Comparison of ENCODE assay signal across 30 mouse cellular contexts in genomic region chr11:32197766-32198165, GRCm38 (mm10). TPM values are rescaled to one million over a fixed set of nuclear protein-coding genes. Genes with fewer than 3 reads are reported as not detected.
DNase-seq lines count a peak whose midpoint lies in the region; ATAC-seq and TF ChIP-seq lines count a peak whose summit lies in the region.
"Had no signal": no experiment of that assay in that cellular context is flagged by ENCODE, and none has a peak within 500 bp of the region (broad histone marks: within the 10 kb centered on the region; RNA-seq: fewer than 3 reads in every experiment).

No protein-coding gene starts in this region.

- H3K27ac ChIP-seq in forebrain, embryonic 11.5 days (ENCODE audit: low read depth, low read length) = no peak overlapping the region
- H3K27ac ChIP-seq in forebrain, embryonic 12.5 days = no peak overlapping the region
- no peak overlapping the region for H3K27ac ChIP-seq in midbrain, embryonic 11.5 days (ENCODE audit: low read depth, low read length)
- H3K27ac ChIP-seq in midbrain, postnatal 0 days (ENCODE audit: low read depth, low read length) = no peak overlapping the region
- H3K27ac ChIP-seq: embryonic facial prominence, embryonic 12.5 days; embryonic facial prominence, embryonic 15.5 days; forebrain, embryonic 13.5 days; heart, embryonic 13.5 days; hindbrain, embryonic 12.5 days; hindbrain, embryonic 15.5 days had no signal

- H3K9me3 ChIP-seq in forebrain, embryonic 11.5 days (ENCODE audit: control insufficient read depth, low read length) = no peaks in the 10 kb centered on the region
- no peaks in the 10 kb centered on the region for H3K9me3 ChIP-seq in forebrain, embryonic 12.5 days
- no peaks in the 10 kb centered on the region for H3K9me3 ChIP-seq in midbrain, embryonic 11.5 days (ENCODE audit: control insufficient read depth, low read length)
- no peaks in the 10 kb centered on the region for H3K9me3 ChIP-seq in midbrain, postnatal 0 days (ENCODE audit: low read length)
- H3K9me3 ChIP-seq: embryonic facial prominence, embryonic 12.5 days; embryonic facial prominence, embryonic 15.5 days; forebrain, embryonic 13.5 days; heart, embryonic 13.5 days; hindbrain, embryonic 12.5 days; hindbrain, embryonic 15.5 days had no signal

- no peaks in the 10 kb centered on the region for H3K4me1 ChIP-seq in forebrain, embryonic 11.5 days (replicated peaks; ENCODE audit: control insufficient read depth, insufficient read depth, low read length)
- H3K4me1 ChIP-seq in forebrain, embryonic 12.5 days = peaks cover 5% of the 10 kb centered on the region; the same call in 1 of the 2 replicates
- H3K4me1 ChIP-seq in midbrain, embryonic 11.5 days (ENCODE audit: control insufficient read depth, insufficient read depth, low read length) = no peaks in the 10 kb centered on the region
- no peaks in the 10 kb centered on the region for H3K4me1 ChIP-seq in midbrain, postnatal 0 days (ENCODE audit: insufficient read depth, low read length)
- H3K4me1 ChIP-seq: embryonic facial prominence, embryonic 15.5 days; forebrain, embryonic 13.5 days; hindbrain, embryonic 15.5 days had no signal

- no peaks in the 10 kb centered on the region for H3K27me3 ChIP-seq in forebrain, embryonic 11.5 days (ENCODE audit: control insufficient read depth, insufficient read depth, low read length)
- peaks cover 8% of the 10 kb centered on the region; the same call in 1 of the 2 replicates for H3K27me3 ChIP-seq in forebrain, embryonic 12.5 days
- no peaks in the 10 kb centered on the region for H3K27me3 ChIP-seq in midbrain, embryonic 11.5 days (ENCODE audit: control insufficient read depth, insufficient read depth, low read length)
- H3K27me3 ChIP-seq in midbrain, postnatal 0 days (ENCODE audit: insufficient read depth, low read length) = no peaks in the 10 kb centered on the region
- H3K27me3 ChIP-seq: hindbrain, embryonic 15.5 days had no signal

- no peaks in the 10 kb centered on the region for H3K36me3 ChIP-seq in forebrain, embryonic 11.5 days (ENCODE audit: control insufficient read depth, insufficient read depth, low read length)
- H3K36me3 ChIP-seq in forebrain, embryonic 12.5 days (replicated peaks) = no peaks in the 10 kb centered on the region
- no peaks in the 10 kb centered on the region for H3K36me3 ChIP-seq in midbrain, embryonic 11.5 days (ENCODE audit: control insufficient read depth, insufficient read depth, low read length)
- no peaks in the 10 kb centered on the region for H3K36me3 ChIP-seq in midbrain, postnatal 0 days (ENCODE audit: insufficient read depth, low read length)
- H3K36me3 ChIP-seq: embryonic facial prominence, embryonic 12.5 days; embryonic facial prominence, embryonic 15.5 days; heart, embryonic 13.5 days; hindbrain, embryonic 12.5 days; hindbrain, embryonic 15.5 days had no signal

- H3K4me3 ChIP-seq in forebrain, embryonic 11.5 days (ENCODE audit: low read depth, low read length) = no peak overlapping the region
- no peak overlapping the region for H3K4me3 ChIP-seq in forebrain, embryonic 12.5 days (replicated peaks)
- H3K4me3 ChIP-seq in midbrain, embryonic 11.5 days (ENCODE audit: low read depth, low read length) = no peak overlapping the region
- no peak overlapping the region for H3K4me3 ChIP-seq in midbrain, postnatal 0 days (ENCODE audit: low read depth, low read length)
- H3K4me3 ChIP-seq: embryonic facial prominence, embryonic 12.5 days; embryonic facial prominence, embryonic 15.5 days; forebrain, embryonic 13.5 days; heart, embryonic 13.5 days; hindbrain, embryonic 12.5 days; hindbrain, embryonic 15.5 days had no signal

- peak; percentile 16 for DNase-seq in forebrain, embryonic 11.5 days (ENCODE audit: low spot score)
- DNase-seq in midbrain, embryonic 11.5 days (ENCODE audit: low spot score, missing footprints) = peak; percentile 73
- DNase-seq in midbrain, postnatal 0 days (ENCODE audit: low spot score) = no peak
- peak; percentile 3 for DNase-seq in urinary bladder, postnatal 10 days (ENCODE audit: low spot score)
- no peak for DNase-seq in urinary bladder, adult 18-20 months (ENCODE audit: low spot score in 2 of 2)
- no peak for DNase-seq in layer of hippocampus, adult 9-11 months
- DNase-seq: adrenal gland, adult 2 months; adrenal gland, postnatal 36 days; cerebellum, adult 18-20 months; cerebellum, adult 9-10 months; cerebellum, postnatal 14 days; gastrocnemius, postnatal 10 days; gastrocnemius, postnatal 36 days had no signal

- no peak overlapping the region for H3K9ac ChIP-seq in forebrain, embryonic 11.5 days (ENCODE audit: low read length)
- H3K9ac ChIP-seq in forebrain, embryonic 12.5 days = no peak overlapping the region
- no peak overlapping the region for H3K9ac ChIP-seq in midbrain, embryonic 11.5 days (ENCODE audit: low read length)
- H3K9ac ChIP-seq in midbrain, postnatal 0 days (replicated peaks; ENCODE audit: low read length, poor library complexity, severe bottlenecking) = no peak overlapping the region
- H3K9ac ChIP-seq: embryonic facial prominence, embryonic 12.5 days; embryonic facial prominence, embryonic 15.5 days; forebrain, embryonic 13.5 days; heart, embryonic 13.5 days; hindbrain, embryonic 12.5 days; hindbrain, embryonic 15.5 days had no signal

- ATAC-seq in forebrain, embryonic 11.5 days (replicated peaks; ENCODE audit: low FRiP score) = no peak
- no peak for ATAC-seq in forebrain, embryonic 12.5 days (ENCODE audit: low FRiP score)
- no peak for ATAC-seq in midbrain, embryonic 11.5 days (ENCODE audit: low FRiP score)
- ATAC-seq in midbrain, postnatal 0 days (ENCODE audit: low FRiP score) = no peak
- ATAC-seq: CD4-positive, CD25-positive, alpha-beta regulatory T cell, adult 4 months; forebrain, embryonic 13.5 days; forebrain, embryonic 16.5 days; intestine, postnatal 0 days; Patski had no signal

- no peak for TF ChIP-seq CTCF in midbrain, postnatal 0 days (IDR thresholded peaks at IDR 0.05)

- whole genome bisulfite sequencing in forebrain, embryonic 11.5 days = 76% methylated on average over 3 of the region's 3 CpGs
- 80% methylated on average over 3 of the region's 3 CpGs for WGBS in forebrain, embryonic 12.5 days
- WGBS in midbrain, embryonic 11.5 days = 61% methylated on average over 3 of the region's 3 CpGs
- 50% methylated on average over 3 of the region's 3 CpGs for WGBS in midbrain, postnatal 0 days

- no peak overlapping the region for H3K4me2 ChIP-seq in forebrain, embryonic 11.5 days (ENCODE audit: low read depth, low read length, severe bottlenecking)
- H3K4me2 ChIP-seq in forebrain, embryonic 12.5 days = no peak overlapping the region
- H3K4me2 ChIP-seq in midbrain, embryonic 11.5 days = no peak overlapping the region
- no peak overlapping the region for H3K4me2 ChIP-seq in midbrain, postnatal 0 days (ENCODE audit: low read depth, low read length, poor library complexity, severe bottlenecking)
- H3K4me2 ChIP-seq: embryonic facial prominence, embryonic 12.5 days; embryonic facial prominence, embryonic 15.5 days; forebrain, embryonic 13.5 days; heart, embryonic 13.5 days; hindbrain, embryonic 12.5 days; hindbrain, embryonic 15.5 days had no signal

RNA-seq across cellular contexts. Expression of gene Il9r, which starts 2.3 kb away (rescaled TPM):
- polyA plus RNA-seq in forebrain, embryonic 11.5 days (2014; fragmentation: Nextera tagmentation; extraction: Ambion mirVana) = not detected in 2 replicates
- not detected in 2 replicates for polyA plus RNA-seq in forebrain, embryonic 12.5 days (2016; fragmentation: Nextera tagmentation; extraction: Ambion mirVana)
- not detected in 2 replicates for polyA plus RNA-seq in midbrain, embryonic 11.5 days (2014; fragmentation: Nextera tagmentation; extraction: Ambion mirVana)
- total RNA-seq in midbrain, postnatal 0 days (2014; rRNA removed) = 0.33 TPM in 1 of 2 replicates, not detected in the other
- polyA plus RNA-seq in midbrain, postnatal 0 days (2015; fragmentation: Nextera tagmentation; extraction: Ambion mirVana) = 0.04 TPM in 1 of 2 replicates, not detected in the other
- total RNA-seq: common myeloid progenitor, adult 5-6 weeks; gastrocnemius, adult 18-20 months; gastrocnemius, postnatal 10 days; gastrocnemius, postnatal 36 days; granulocyte monocyte progenitor cell, adult 5-6 weeks; heart, postnatal 25 days had no signal
- polyA plus RNA-seq: adrenal gland, adult 2 months; C2C12; embryonic facial prominence, embryonic 12.5 days; forebrain, embryonic 13.5 days; forebrain, embryonic 16.5 days; hindbrain, embryonic 12.5 days; hindbrain, embryonic 15.5 days; intestine, embryonic 14.5 days; intestine, postnatal 0 days; Patski had no signal

RNA-seq across cellular contexts. Expression of gene Snrnp25, which starts 7.4 kb away (rescaled TPM):
- 86.2 and 92.7 TPM in 2 replicates for polyA plus RNA-seq in forebrain, embryonic 11.5 days (2014; fragmentation: Nextera tagmentation; extraction: Ambion mirVana)
- polyA plus RNA-seq in forebrain, embryonic 12.5 days (2016; fragmentation: Nextera tagmentation; extraction: Ambion mirVana) = 61.4 and 62.7 TPM in 2 replicates
- 77.0 and 87.0 TPM in 2 replicates for polyA plus RNA-seq in midbrain, embryonic 11.5 days (2014; fragmentation: Nextera tagmentation; extraction: Ambion mirVana)
- 13.3 and 23.6 TPM in 2 replicates for total RNA-seq in midbrain, postnatal 0 days (2014; rRNA removed)
- polyA plus RNA-seq in midbrain, postnatal 0 days (2015; fragmentation: Nextera tagmentation; extraction: Ambion mirVana) = 47.8 and 48.9 TPM in 2 replicates

RNA-seq across cellular contexts. Expression of gene Rhbdf1, which starts 24.3 kb away (rescaled TPM):
- 20.4 and 21.3 TPM in 2 replicates for polyA plus RNA-seq in forebrain, embryonic 11.5 days (2014; fragmentation: Nextera tagmentation; extraction: Ambion mirVana)
- polyA plus RNA-seq in forebrain, embryonic 12.5 days (2016; fragmentation: Nextera tagmentation; extraction: Ambion mirVana) = 18.3 and 19.1 TPM in 2 replicates
- 13.2 and 14.1 TPM in 2 replicates for polyA plus RNA-seq in midbrain, embryonic 11.5 days (2014; fragmentation: Nextera tagmentation; extraction: Ambion mirVana)
- 27.4 and 55.6 TPM in 2 replicates for total RNA-seq in midbrain, postnatal 0 days (2014; rRNA removed)
- 17.6 and 21.0 TPM in 2 replicates for polyA plus RNA-seq in midbrain, postnatal 0 days (2015; fragmentation: Nextera tagmentation; extraction: Ambion mirVana)
- total RNA-seq: granulocyte monocyte progenitor cell, adult 5-6 weeks had no signal

RNA-seq across cellular contexts. Expression of gene Mpg, which starts 28.5 kb away (rescaled TPM):
- 27.7 and 28.0 TPM in 2 replicates for polyA plus RNA-seq in forebrain, embryonic 11.5 days (2014; fragmentation: Nextera tagmentation; extraction: Ambion mirVana)
- polyA plus RNA-seq in forebrain, embryonic 12.5 days (2016; fragmentation: Nextera tagmentation; extraction: Ambion mirVana) = 25.0 and 29.3 TPM in 2 replicates
- 24.8 and 27.2 TPM in 2 replicates for polyA plus RNA-seq in midbrain, embryonic 11.5 days (2014; fragmentation: Nextera tagmentation; extraction: Ambion mirVana)
- 31.7 and 35.0 TPM in 2 replicates for total RNA-seq in midbrain, postnatal 0 days (2014; rRNA removed)
- polyA plus RNA-seq in midbrain, postnatal 0 days (2015; fragmentation: Nextera tagmentation; extraction: Ambion mirVana) = 31.2 and 37.7 TPM in 2 replicates

Comparison
In these comparisons a context has a peak if more than half of its experiments do, and no peak if none do; other contexts are left out.
1. DNase-seq: peak in forebrain, embryonic 11.5 days (single experiment), midbrain, embryonic 11.5 days (single experiment) and urinary bladder, postnatal 10 days (single experiment); none in midbrain, postnatal 0 days (single experiment), urinary bladder, adult 18-20 months (0 of 2) and layer of hippocampus, adult 9-11 months (single experiment).